Mouse (Mus musculus) forebrain, embryonic 16.5 days (tissue): ENCODE results near the gene Tmem132d. TPM values are rescaled to one million over a fixed set of nuclear protein-coding genes. Genes with fewer than 3 reads are reported as not detected.

Source experiments
- ATAC-seq: fragments of 200-750 bp; cut with Nextera tagmentation; 2 replicates; pipeline ENCODE4 v1.8.0; 2017; ENCODE audit warnings: mild to moderate bottlenecking, moderate library complexity
- H3K27ac ChIP-seq: fragments of 300-500 bp; sonication (generic); 2 replicates; pipeline ENCODE4 v1.5.1; 2014; ENCODE audit warnings: low read length, control low read depth
- H3K27me3 ChIP-seq: fragments of 300-500 bp; sonication (generic); replicated peaks from 2 replicates; pipeline ENCODE4 v1.6.1; 2014; ENCODE audit warnings: low read length; ENCODE audit not compliant: control insufficient read depth, insufficient read depth
- H3K36me3 ChIP-seq: fragments of 300-500 bp; sonication (generic); 2 replicates; pipeline ENCODE4 v1.6.1; 2014; ENCODE audit not compliant: control insufficient read depth, insufficient read depth
- H3K4me1 ChIP-seq: fragments of 300-500 bp; sonication (generic); replicated peaks from 2 replicates; pipeline ENCODE4 v1.6.1; 2014; ENCODE audit warnings: low read length; ENCODE audit not compliant: control insufficient read depth, insufficient read depth
- H3K4me2 ChIP-seq: fragments of 300-500 bp; sonication (generic); 2 replicates; pipeline ENCODE4 v1.6.1; 2014; ENCODE audit warnings: mild to moderate bottlenecking, low read length, control low read depth
- H3K4me3 ChIP-seq: fragments of 300-500 bp; sonication (generic); replicated peaks from 2 replicates; pipeline ENCODE4 v1.5.1; 2014; ENCODE audit warnings: mild to moderate bottlenecking, low read length, control low read depth
- H3K9ac ChIP-seq: fragments of 300-500 bp; sonication (generic); replicated peaks from 2 replicates; pipeline ENCODE4 v1.6.1; 2014; ENCODE audit warnings: low read depth, low read length, control low read depth
- H3K9me3 ChIP-seq: fragments of 300-500 bp; sonication (generic); 2 replicates; pipeline ENCODE4 v1.6.1; 2016; ENCODE audit warnings: low read length; ENCODE audit not compliant: control insufficient read depth
- WGBS: fragments of 180-500 bp; shearing (Covaris S2); extraction: QIAGEN DNeasy Blood & Tissue Kit; methylation state at CpG from one replicate; pipeline ENCODE4 v1.1.7; 2014; 5-methylcytosine and 5-hydroxymethylcytosine counted together
- polyA plus RNA-seq: library from polyadenylated mRNA; unstranded; fragments of >200 nt; fragmentation: Nextera tagmentation; extraction: Ambion mirVana; gene quantifications from 2 replicates; pipeline ENCODE4 v1.2.1, GENCODE M21; 2015

The Tmem132d gene
- polyA plus RNA-seq, 1 experiment from 2014 or later: 1.7 TPM

DNA sequence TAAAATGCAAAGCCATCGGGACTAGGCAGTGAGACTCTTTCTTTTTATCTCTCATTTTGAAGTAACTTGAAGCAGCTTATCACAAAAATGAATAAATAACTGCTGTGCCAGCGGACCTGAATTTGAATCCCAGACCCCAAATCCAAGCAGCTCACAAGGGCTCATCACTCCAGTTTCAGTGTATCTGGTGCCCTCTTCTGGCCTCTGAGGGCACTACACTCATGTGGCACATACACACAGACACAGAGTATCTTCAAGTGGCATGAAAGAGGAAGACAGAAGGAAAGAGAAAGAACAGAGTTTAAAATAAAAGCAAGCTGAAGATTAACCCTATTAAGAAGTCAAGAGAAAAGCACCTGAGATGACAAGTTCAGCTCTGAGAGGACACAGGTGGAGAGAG, 10.8 kb downstream of the Tmem132d start:
- H3K4me3 ChIP-seq: no peak overlapping the region
- no peak for ATAC-seq
- 95% methylated on average over 2 of the region's 2 CpGs for WGBS

DNA sequence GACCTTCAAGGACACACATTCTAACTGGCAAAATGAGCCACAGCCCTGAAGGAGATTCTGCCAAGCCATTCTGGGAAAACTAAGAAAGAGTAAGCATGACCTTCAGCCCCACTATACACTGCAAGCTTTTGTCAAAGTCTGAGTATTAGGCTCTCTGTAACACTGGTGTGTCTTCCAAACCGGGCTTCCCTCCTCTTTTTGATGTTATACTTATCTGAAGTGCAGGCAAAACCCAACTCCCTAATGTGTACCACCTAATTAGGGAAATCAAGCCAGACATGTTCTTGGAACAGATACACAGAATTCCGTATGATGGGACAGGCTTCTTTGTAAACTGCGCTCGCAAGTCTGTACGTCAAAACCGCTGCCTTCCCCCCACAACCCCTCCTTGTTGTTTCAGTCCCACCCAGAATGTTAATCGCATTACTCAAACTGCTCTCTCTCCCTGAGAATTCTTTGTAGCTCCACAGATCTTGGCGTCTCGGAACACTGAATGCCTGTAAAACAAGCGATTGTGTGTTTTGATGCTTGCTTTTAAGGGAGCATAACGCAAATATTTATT, 14.6 kb downstream of the Tmem132d start:
- Histone ChIP-seq H3K36me3 (no peaks in the 10 kb centered on the region), H3K9me3 (no peaks in the 10 kb centered on the region), H3K4me1 (peaks cover 12% of the 10 kb centered on the region), H3K4me2 (peak overlapping the region; percentile 32), H3K27me3 (no peaks in the 10 kb centered on the region), H3K4me3 (0 out of 2 replicates have a peak overlapping the region, but pooled peaks have one; percentile 9), H3K27ac (no peak overlapping the region), H3K9ac (no peak overlapping the region)
- peak; percentile 65; the same call in 1 of the 2 replicates for ATAC-seq
- 6% methylated on average over 11 of the region's 11 CpGs for WGBS

More for the DNA sequence above, 10.8 kb downstream of the Tmem132d start:
- H3K9ac ChIP-seq: no peak overlapping the region
- peaks cover 7% of the 10 kb centered on the region for H3K4me1 ChIP-seq
- no peak overlapping the region for H3K4me2 ChIP-seq
- H3K27ac ChIP-seq: no peak overlapping the region
- no peaks in the 10 kb centered on the region for H3K36me3 ChIP-seq
- H3K27me3 ChIP-seq: no peaks in the 10 kb centered on the region
- no peaks in the 10 kb centered on the region for H3K9me3 ChIP-seq

DNA sequence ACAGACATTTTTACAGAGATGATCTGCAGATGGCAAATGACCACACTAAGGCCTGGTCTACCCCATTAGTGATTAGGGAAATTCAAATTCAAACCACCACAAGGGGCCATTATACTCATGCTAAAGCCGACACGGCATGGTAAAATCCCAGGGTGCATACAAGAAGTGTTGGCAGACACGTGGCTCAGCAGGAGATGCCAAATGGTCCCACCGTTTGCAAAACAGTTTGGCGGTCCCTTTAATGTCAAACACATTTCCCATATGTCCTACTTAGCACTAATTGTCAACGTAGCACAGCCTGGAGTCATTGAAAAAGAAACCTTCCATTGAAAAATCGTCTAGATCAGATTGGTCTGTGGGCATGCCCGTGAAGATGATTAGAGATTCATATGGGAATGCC, 18.8 kb downstream of the Tmem132d start:
- Histone ChIP-seq H3K27ac (no peak overlapping the region), H3K27me3 (no peaks in the 10 kb centered on the region), H3K9ac (no peak overlapping the region), H3K4me3 (no peak overlapping the region), H3K9me3 (no peaks in the 10 kb centered on the region), H3K4me1 (peaks cover 12% of the 10 kb centered on the region), H3K4me2 (no peak overlapping the region), H3K36me3 (no peaks in the 10 kb centered on the region)
- WGBS: 27% methylated on average over 8 of the region's 8 CpGs
- no peak for ATAC-seq

DNA sequence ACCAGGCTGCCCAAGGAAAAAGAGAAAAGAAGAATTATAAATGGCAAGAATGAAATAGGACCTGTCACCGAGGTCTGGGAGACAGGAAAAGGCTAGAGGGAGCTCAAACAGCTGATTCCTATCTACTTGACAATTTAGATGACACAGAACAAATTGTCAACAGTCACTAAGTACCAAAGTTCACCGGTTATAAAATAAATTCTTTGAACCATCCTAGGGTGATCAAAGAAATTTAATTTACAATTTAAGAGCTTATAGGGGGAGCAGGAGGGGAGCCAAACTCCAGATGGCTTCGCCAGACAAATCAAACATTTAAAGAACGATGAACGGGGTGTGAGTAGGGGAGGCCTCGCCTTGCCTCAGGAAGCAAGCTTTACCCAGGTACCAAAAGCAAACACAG, 20.6 kb downstream of the Tmem132d start:
- H3K4me3 ChIP-seq: no peak overlapping the region
- no peak overlapping the region for H3K4me2 ChIP-seq
- H3K27ac ChIP-seq: no peak overlapping the region
- 64% methylated on average over 6 of the region's 6 CpGs for WGBS
- H3K36me3 ChIP-seq: no peaks in the 10 kb centered on the region
- H3K9me3 ChIP-seq: no peaks in the 10 kb centered on the region
- ATAC-seq: no peak
- H3K9ac ChIP-seq: no peak overlapping the region
- H3K4me1 ChIP-seq: peaks cover 5% of the 10 kb centered on the region; the same call in 1 of the 2 replicates
- no peaks in the 10 kb centered on the region for H3K27me3 ChIP-seq

DNA sequence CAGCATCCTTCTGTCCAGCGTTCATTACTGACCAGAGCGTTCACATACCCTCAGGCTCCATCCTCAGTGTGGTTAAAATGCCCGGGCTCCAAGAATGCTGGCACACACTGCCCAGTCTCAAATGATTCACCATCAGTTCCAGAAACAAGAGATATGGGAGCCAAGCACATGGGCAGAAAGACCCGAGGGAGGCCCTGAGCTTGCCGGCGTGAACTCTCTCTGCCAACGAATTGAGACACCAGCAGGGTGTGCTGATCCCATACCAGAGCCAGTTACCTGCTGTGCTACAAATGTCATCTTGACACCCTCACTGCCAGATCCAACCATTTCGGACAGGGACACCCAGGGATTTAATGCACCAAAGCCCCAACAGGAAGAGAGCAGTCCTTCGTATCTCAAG, 25.3 kb downstream of the Tmem132d start:
- Histone ChIP-seq H3K9ac (no peak overlapping the region), H3K27ac (no peak overlapping the region), H3K9me3 (peaks cover 5% of the 10 kb centered on the region), H3K36me3 (no peaks in the 10 kb centered on the region), H3K4me1 (no peaks in the 10 kb centered on the region), H3K27me3 (no peaks in the 10 kb centered on the region), H3K4me2 (no peak overlapping the region), H3K4me3 (no peak overlapping the region)
- WGBS: 86% methylated on average over 9 of the region's 9 CpGs
- ATAC-seq: no peak

DNA sequence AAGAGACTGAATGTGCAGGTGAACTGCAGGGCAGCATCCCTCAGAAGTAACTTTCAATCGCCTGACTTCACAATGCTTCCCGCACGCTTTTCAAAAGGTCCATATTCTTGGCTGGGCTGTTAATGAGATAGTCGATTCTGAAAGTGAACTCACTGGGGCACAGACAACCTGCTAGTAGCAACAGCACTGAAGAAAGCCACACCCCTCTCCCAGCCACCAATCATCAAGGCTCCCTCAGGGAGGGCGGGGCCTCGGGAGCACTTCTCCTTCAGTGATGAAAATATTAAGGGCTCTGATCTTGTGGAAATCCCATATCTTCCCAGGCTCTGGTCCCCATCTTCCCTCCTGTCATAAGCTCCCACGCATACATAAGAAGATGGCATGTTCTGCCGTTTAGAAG, 27.8 kb downstream of the Tmem132d start:
- Histone ChIP-seq H3K9me3 (peaks cover 5% of the 10 kb centered on the region), H3K36me3 (no peaks in the 10 kb centered on the region), H3K27ac (no peak overlapping the region), H3K4me2 (no peak overlapping the region), H3K27me3 (no peaks in the 10 kb centered on the region), H3K4me3 (no peak overlapping the region), H3K4me1 (no peaks in the 10 kb centered on the region), H3K9ac (no peak overlapping the region)
- no peak for ATAC-seq
- 83% methylated on average over 8 of the region's 8 CpGs for WGBS

DNA sequence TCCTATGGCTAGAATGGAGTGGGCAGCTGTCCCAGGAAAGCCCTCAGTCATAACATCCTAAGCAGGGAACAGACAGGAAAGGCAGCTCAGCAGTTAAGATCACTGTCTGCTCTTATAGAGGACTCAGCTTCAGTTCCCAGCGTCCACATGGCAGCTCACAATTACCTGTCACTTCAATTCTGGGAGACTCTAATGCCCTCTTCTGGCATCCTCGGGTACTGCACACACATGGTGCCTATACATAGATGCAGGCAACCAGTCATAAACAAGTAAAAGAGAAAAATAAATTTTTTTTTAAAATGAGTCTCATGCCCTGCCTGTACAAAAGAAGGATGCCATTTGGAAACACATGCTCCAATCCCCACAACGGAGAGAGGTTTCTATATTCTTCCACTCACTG, 28.7 kb downstream of the Tmem132d start:
- no peak overlapping the region for H3K4me2 ChIP-seq
- WGBS: 95% methylated on average over 3 of the region's 3 CpGs
- H3K27ac ChIP-seq: no peak overlapping the region
- H3K9ac ChIP-seq: no peak overlapping the region
- H3K9me3 ChIP-seq: peaks cover 5% of the 10 kb centered on the region
- no peaks in the 10 kb centered on the region for H3K27me3 ChIP-seq
- H3K4me3 ChIP-seq: no peak overlapping the region
- no peak for ATAC-seq
- no peaks in the 10 kb centered on the region for H3K36me3 ChIP-seq
- H3K4me1 ChIP-seq: no peaks in the 10 kb centered on the region

DNA sequence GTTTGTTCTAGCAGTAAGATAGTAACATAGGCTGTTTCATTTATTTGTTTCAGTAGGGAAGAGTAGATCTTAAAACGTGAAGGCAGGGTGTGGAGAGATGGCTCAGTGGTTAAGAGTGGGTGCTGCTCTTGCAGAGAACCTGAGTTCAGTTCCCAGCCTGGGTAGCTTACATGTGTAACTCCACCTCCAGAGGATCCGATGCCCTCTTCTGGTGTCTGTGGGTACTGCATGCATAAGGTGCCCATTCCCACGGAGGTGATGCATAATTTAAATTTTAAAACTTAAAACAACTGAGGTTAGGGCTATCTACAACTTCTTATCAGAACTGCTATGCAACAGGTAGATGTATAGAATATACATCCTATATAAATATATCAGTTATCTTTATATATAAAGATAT, 40.5 kb downstream of the Tmem132d start:
- H3K27me3 ChIP-seq: no peaks in the 10 kb centered on the region
- WGBS: 85% methylated on average over 3 of the region's 3 CpGs
- H3K36me3 ChIP-seq: no peaks in the 10 kb centered on the region
- no peak overlapping the region for H3K4me3 ChIP-seq
- ATAC-seq: no peak
- H3K4me1 ChIP-seq: no peaks in the 10 kb centered on the region
- peaks cover 4% of the 10 kb centered on the region; the same call in 1 of the 2 replicates for H3K9me3 ChIP-seq
- no peak overlapping the region for H3K4me2 ChIP-seq
- H3K27ac ChIP-seq: no peak overlapping the region
- no peak overlapping the region for H3K9ac ChIP-seq

DNA sequence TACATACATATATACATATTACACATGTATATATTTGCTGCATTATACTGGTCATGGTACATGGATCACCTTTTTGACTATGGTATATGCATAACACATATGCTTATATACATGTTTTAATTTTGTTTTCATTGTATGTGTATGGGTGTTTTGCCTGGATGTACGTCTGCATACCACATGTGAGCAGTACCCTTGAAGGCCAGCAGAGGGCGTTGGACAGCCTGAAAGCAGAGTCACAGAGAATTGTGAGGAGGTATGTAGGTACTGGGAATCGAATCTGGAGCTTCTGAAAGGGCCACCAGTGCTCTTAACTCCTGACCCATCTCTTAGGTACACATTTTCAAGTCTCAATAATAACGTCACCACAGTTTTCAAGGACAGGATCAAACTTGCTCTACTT, 43.2 kb downstream of the Tmem132d start:
- Histone ChIP-seq H3K9ac (no peak overlapping the region), H3K4me2 (no peak overlapping the region), H3K36me3 (no peaks in the 10 kb centered on the region), H3K27ac (no peak overlapping the region), H3K27me3 (no peaks in the 10 kb centered on the region), H3K4me1 (no peaks in the 10 kb centered on the region), H3K4me3 (no peak overlapping the region), H3K9me3 (no peaks in the 10 kb centered on the region)
- WGBS: 54% methylated on average over 4 of the region's 4 CpGs
- ATAC-seq: no peak
